Mouse (Mus musculus) kidney, postnatal 0 days (tissue): ENCODE data around the gene Pheta1. TPM values are rescaled to one million over a fixed set of nuclear protein-coding genes. Genes with fewer than 3 reads are reported as not detected.

Experiments
- ATAC-seq: fragments of 200-750 bp; cut with Nextera tagmentation; replicated peaks from 2 replicates; pipeline ENCODE4 v1.8.0; 2017; ENCODE audit warnings: low read depth, moderate number of reproducible peaks, moderate TSS enrichment, moderate library complexity; ENCODE audit not compliant: low FRiP score
- DNase-seq: peaks from one replicate; pipeline ENCODE4 v3.0.0-alpha.2; 2016; ENCODE audit warnings: low spot score
- H3K27ac ChIP-seq: fragments of 300-500 bp; sonication (generic); 2 replicates; pipeline ENCODE4 v1.5.1; 2014; ENCODE audit warnings: mild to moderate bottlenecking
- H3K27me3 ChIP-seq: fragments of 300-500 bp; sonication (generic); 2 replicates; pipeline ENCODE4 v1.6.1; 2014; ENCODE audit warnings: low read length, mixed read lengths; ENCODE audit not compliant: insufficient read depth
- H3K36me3 ChIP-seq: fragments of 300-500 bp; sonication (generic); 2 replicates; pipeline ENCODE4 v1.6.1; 2014; ENCODE audit warnings: low read length, mixed read lengths; ENCODE audit not compliant: insufficient read depth
- H3K4me1 ChIP-seq: fragments of 300-500 bp; sonication (generic); replicated peaks from 2 replicates; pipeline ENCODE4 v1.6.1; 2014; ENCODE audit warnings: antibody characterized with exemption, low read length, mixed read lengths; ENCODE audit not compliant: insufficient read depth
- H3K4me2 ChIP-seq: fragments of 300-500 bp; sonication (generic); 2 replicates; pipeline ENCODE4 v1.6.1; 2014; ENCODE audit warnings: mild to moderate bottlenecking, low read length, moderate library complexity, mixed read lengths
- H3K4me3 ChIP-seq: fragments of 300-500 bp; sonication (generic); replicated peaks from 2 replicates; pipeline ENCODE4 v1.5.1; 2014; ENCODE audit warnings: low read depth, low read length
- H3K9ac ChIP-seq: fragments of 300-500 bp; sonication (generic); 2 replicates; pipeline ENCODE4 v1.6.1; 2014; ENCODE audit warnings: low read depth, low read length
- H3K9me3 ChIP-seq: fragments of 300-500 bp; sonication (generic); replicated peaks from 2 replicates; pipeline ENCODE4 v1.6.1; 2016; ENCODE audit warnings: low read length, inconsistent platforms, mixed read lengths
- CTCF ChIP-seq: IDR thresholded peaks from 2 replicates; pipeline ENCODE4 v1.5.1; 2016; ENCODE audit warnings: antibody characterized with exemption, low read depth, mild to moderate bottlenecking, moderate library complexity
- WGBS: fragments of 180-500 bp; shearing (Covaris S2); extraction: QIAGEN DNeasy Blood & Tissue Kit; methylation state at CpG from one replicate; pipeline ENCODE4 v1.1.7; 2014; 5-methylcytosine and 5-hydroxymethylcytosine counted together
- polyA plus RNA-seq: library from polyadenylated mRNA; unstranded; fragments of >200 nt; fragmentation: Nextera tagmentation; extraction: Ambion mirVana; gene quantifications from 2 replicates; pipeline ENCODE4 v1.2.1, GENCODE M21; 2015

The Pheta1 gene
- polyA plus RNA-seq, 1 experiment from 2014 or later = 25.7 TPM

DNA sequence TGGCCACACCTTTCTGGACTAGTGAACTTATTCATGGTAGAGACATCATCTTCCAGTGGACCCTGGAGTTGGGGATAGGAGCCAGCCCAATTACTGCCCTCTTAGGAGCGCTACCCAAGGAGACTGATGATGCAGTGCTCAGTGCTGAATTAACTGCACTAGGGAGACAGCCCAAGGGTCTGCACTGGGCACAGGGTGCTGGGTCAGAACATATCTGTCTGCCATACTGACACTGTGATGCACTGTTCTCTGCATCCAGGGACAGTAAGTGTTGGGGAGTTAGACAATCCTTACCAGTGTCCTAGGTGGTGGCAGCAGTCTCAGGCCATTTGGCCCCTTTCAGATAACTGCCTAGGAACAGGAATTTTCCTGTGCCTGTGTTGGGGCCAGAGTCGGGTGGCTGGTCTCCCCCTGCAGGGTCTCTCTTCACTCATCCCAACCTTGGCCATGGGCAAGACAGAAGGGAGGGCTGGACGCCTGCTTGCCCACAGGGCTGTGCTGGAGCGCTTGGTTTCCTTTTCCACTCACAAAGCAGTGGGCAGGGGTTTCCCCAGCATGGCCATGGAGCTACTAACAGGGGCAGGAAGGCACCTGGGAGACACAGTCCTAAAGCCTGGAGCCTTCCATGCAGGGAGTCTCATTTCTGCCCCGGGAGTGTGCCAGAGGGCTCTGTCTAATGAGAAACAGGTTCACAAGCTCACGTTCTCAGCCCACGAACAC, 25.8 kb upstream of the Pheta1 start:
- DNase-seq (no peak), ATAC-seq (no peak)
- H3K27me3 ChIP-seq = no peaks in the 10 kb centered on the region
- H3K9ac ChIP-seq = no peak overlapping the region
- H3K4me2 ChIP-seq = no peak overlapping the region
- no peaks in the 10 kb centered on the region for H3K4me1 ChIP-seq
- H3K27ac ChIP-seq = no peak overlapping the region
- no peak for TF ChIP-seq CTCF
- 66% methylated on average over 7 of the region's 7 CpGs for WGBS
- no peak overlapping the region for H3K4me3 ChIP-seq
- peaks cover 38% of the 10 kb centered on the region for H3K36me3 ChIP-seq
- no peaks in the 10 kb centered on the region for H3K9me3 ChIP-seq

- H3K4me2 ChIP-seq = no peak overlapping the region
- no peak overlapping the region for H3K4me3 ChIP-seq
- no peak for TF ChIP-seq CTCF
- H3K27ac ChIP-seq = 0 out of 2 replicates have a peak overlapping the region, but pooled peaks have one; percentile 32
- WGBS = 83% methylated on average over 1 of the region's 1 CpGs
- no peaks in the 10 kb centered on the region for H3K9me3 ChIP-seq
- peaks cover 3% of the 10 kb centered on the region; the same call in 1 of the 2 replicates for H3K4me1 ChIP-seq
- DNase-seq (no peak), ATAC-seq (no peak)
- H3K36me3 ChIP-seq = peaks cover 30% of the 10 kb centered on the region
- no peak overlapping the region for H3K9ac ChIP-seq
- H3K27me3 ChIP-seq = no peaks in the 10 kb centered on the region
These were observed 25.1 kb upstream of the Pheta1 start for GRCm38 (mm10) chr5:121823668-121824067.

- no peak overlapping the region for H3K4me3 ChIP-seq
- H3K27me3 ChIP-seq = no peaks in the 10 kb centered on the region
- peaks cover 26% of the 10 kb centered on the region for H3K36me3 ChIP-seq
- H3K27ac ChIP-seq = peak overlapping the region; percentile 32
- DNase-seq = no peak
- H3K9me3 ChIP-seq = no peaks in the 10 kb centered on the region
- no peak for ATAC-seq
- WGBS = 78% methylated on average over 4 of the region's 4 CpGs
- no peak overlapping the region for H3K4me2 ChIP-seq
- H3K4me1 ChIP-seq = peaks cover 8% of the 10 kb centered on the region; the same call in 1 of the 2 replicates
- no peak for TF ChIP-seq CTCF
- no peak overlapping the region for H3K9ac ChIP-seq
These were observed 24.7 kb upstream of the Pheta1 start for GRCm38 (mm10) chr5:121824121-121824520.

DNA sequence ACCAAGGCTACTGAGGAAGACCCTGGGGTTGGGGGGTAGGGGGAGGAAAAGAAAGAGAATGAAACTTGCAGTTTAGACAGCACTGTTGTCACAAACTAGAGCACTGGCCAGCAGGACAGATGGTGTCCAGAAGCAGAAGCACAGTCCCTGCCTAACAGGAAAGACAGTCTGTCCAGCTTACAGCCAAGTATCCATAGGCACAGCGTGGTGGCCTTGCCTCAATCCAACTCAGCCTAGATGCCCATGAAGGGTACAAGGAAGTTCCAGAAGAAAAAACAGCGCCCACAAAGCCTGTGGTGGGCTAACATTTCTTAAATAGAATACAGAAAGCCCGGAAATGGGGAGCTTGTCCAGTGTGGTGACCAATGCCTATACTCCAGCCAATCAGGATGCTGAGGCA, 23.2 kb upstream of the Pheta1 start:
- Histone ChIP-seq H3K4me1 (peaks cover 9% of the 10 kb centered on the region; the same call in 1 of the 2 replicates), H3K9ac (no peak overlapping the region), H3K36me3 (peaks cover 20% of the 10 kb centered on the region; the same call in 1 of the 2 replicates), H3K9me3 (no peaks in the 10 kb centered on the region), H3K27ac (no peak overlapping the region), H3K4me2 (no peak overlapping the region), H3K4me3 (no peak overlapping the region), H3K27me3 (no peaks in the 10 kb centered on the region)
- TF ChIP-seq CTCF = no peak
- ATAC-seq = no peak
- WGBS = 82% methylated on average over 3 of the region's 3 CpGs
- DNase-seq = no peak

DNA sequence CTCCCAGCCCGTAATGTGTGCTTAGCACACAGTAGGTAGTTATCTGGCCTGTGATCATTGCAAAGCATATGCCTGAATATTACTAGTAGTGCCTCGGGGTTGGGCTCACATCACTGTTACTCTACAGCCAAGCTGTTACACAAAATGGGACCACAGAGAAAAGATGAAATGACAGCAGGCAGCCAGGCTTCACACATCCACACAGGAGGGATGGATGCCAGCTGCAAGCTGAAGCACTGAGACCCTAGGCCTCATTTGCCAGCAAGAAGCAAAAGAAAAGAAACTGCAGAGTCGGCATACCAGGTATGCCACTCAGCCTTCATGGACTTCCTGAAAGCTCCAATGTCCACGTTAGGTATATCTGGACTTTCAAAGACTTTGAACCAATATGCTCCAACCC, 20.9 kb upstream of the Pheta1 start:
- TF ChIP-seq CTCF = no peak
- 77% methylated on average over 4 of the region's 4 CpGs for WGBS
- no peaks in the 10 kb centered on the region for H3K27me3 ChIP-seq
- H3K4me2 ChIP-seq = no peak overlapping the region
- no peak for DNase-seq
- ATAC-seq = no peak
- H3K4me1 ChIP-seq = peaks cover 17% of the 10 kb centered on the region
- no peak overlapping the region for H3K27ac ChIP-seq
- no peak overlapping the region for H3K9ac ChIP-seq
- peaks cover 23% of the 10 kb centered on the region; the same call in 1 of the 2 replicates for H3K36me3 ChIP-seq
- H3K4me3 ChIP-seq = no peak overlapping the region
- no peaks in the 10 kb centered on the region for H3K9me3 ChIP-seq

DNA sequence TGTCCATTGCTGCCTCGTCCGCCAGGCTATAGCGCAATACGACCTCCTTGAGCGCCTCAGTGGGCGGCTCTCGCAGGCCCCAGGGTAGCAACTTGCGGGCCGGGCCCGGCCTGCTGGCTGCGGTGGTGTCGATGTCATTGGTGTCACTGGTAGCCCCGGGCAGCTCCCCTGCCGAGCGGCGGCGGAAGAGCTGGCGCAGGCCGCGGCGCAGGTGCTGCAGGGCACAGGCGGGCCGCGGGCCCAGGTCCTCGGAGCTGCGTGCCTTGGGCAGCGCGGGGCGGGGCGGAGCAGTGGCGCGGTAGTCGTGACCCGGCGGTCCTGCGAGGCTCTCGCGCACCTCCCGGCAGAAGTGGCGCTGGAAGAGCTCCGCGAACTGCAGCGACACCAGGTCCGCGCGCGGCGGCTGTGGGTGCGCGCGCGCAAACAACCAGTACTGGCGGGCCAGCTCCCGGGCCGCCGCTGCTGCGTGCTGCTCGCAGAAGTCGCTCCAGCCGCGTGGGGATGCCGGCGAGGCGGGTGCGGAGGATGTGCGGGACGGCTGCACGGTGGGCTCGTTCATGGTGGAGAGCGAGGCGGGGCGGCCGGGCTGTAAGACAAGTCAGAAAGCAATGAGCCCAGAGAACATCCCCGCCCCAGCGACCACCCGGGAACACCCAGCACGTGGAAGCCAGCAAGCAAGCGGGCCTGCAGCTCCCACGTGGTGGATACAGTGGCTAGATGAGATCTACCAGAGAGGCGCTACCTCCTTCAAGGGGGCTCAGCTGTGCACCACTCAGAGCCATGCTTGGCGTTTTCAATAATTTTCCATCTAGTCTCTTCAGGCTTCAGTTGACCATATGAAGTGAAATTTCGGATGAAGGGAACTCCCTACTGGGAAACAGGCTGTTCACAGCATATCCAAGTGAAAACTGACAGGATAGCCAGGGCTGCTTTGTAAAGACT, 20.0 kb upstream of the Pheta1 start:
- TF ChIP-seq CTCF = no peak
- H3K27me3 ChIP-seq = no peaks in the 10 kb centered on the region
- 21% methylated on average over 69 of the region's 82 CpGs for WGBS
- H3K4me2 ChIP-seq = peak overlapping the region; percentile 70
- peak overlapping the region; percentile 26 for H3K4me3 ChIP-seq
- no peaks in the 10 kb centered on the region for H3K9me3 ChIP-seq
- peaks cover 23% of the 10 kb centered on the region; the same call in 1 of the 2 replicates for H3K36me3 ChIP-seq
- ATAC-seq (peak; percentile 24), DNase-seq (no peak)
- H3K9ac ChIP-seq = peak overlapping the region; percentile 31; the same call in 1 of the 2 replicates
- H3K4me1 ChIP-seq = peaks cover 24% of the 10 kb centered on the region
- H3K27ac ChIP-seq = no peak overlapping the region
